ENCODE assay signal across 11 mouse cellular contexts in genomic region chr9:69133696-69134095, GRCm38 (mm10).
DNase-seq lines count a peak whose midpoint lies in the region; ATAC-seq and TF ChIP-seq lines count a peak whose summit lies in the region.
"Had no signal": no experiment of that assay in that cellular context is flagged by ENCODE, and none has a peak within 500 bp of the region (broad histone marks: within the 10 kb centered on the region; RNA-seq: fewer than 3 reads in every experiment).

No protein-coding gene starts in this region.

- no peaks in the 10 kb centered on the region for H3K36me3 ChIP-seq in intestine, embryonic 14.5 days (ENCODE audit: control insufficient read depth, insufficient read depth, low read length)
- no peaks in the 10 kb centered on the region for H3K36me3 ChIP-seq in intestine, postnatal 0 days (ENCODE audit: control insufficient read depth, insufficient read depth)
- no peaks in the 10 kb centered on the region for H3K36me3 ChIP-seq in heart, embryonic 16.5 days (ENCODE audit: control insufficient read depth, insufficient read depth)
- H3K36me3 ChIP-seq: hindbrain, embryonic 15.5 days had no signal

- peak; percentile 65 for DNase-seq in intestine, embryonic 14.5 days (ENCODE audit: low spot score)
- peak; percentile 34 for DNase-seq in embryo, embryonic 11.5 days (ENCODE audit: low read depth, low spot score)
- peak; percentile 66 for DNase-seq in lung, postnatal 10 days
- DNase-seq in urinary bladder, adult 2 months (ENCODE audit: low spot score): no peak
- DNase-seq in spleen, adult 12 weeks (ENCODE audit: low spot score): no peak
- DNase-seq: spleen, adult 18-20 months had no signal

- H3K27ac ChIP-seq in intestine, embryonic 14.5 days (ENCODE audit: low read depth): 0 out of 2 replicates have a peak overlapping the region, but pooled peaks have one; percentile 19
- H3K27ac ChIP-seq in intestine, postnatal 0 days (ENCODE audit: low read depth, low read length): no peak overlapping the region
- peak overlapping the region; percentile 32; the same call in 1 of the 2 replicates for H3K27ac ChIP-seq in heart, embryonic 16.5 days (ENCODE audit: low read length)
- H3K27ac ChIP-seq: hindbrain, embryonic 15.5 days had no signal

- H3K9ac ChIP-seq in intestine, embryonic 14.5 days (ENCODE audit: low read length): no peak overlapping the region
- H3K9ac ChIP-seq in intestine, postnatal 0 days (ENCODE audit: low read depth, low read length): no peak overlapping the region
- H3K9ac ChIP-seq in heart, embryonic 16.5 days (ENCODE audit: low read length): no peak overlapping the region
- H3K9ac ChIP-seq: hindbrain, embryonic 15.5 days had no signal

- no peak for TF ChIP-seq CTCF in intestine, postnatal 0 days (IDR thresholded peaks at IDR 0.05; ENCODE audit: low read depth)

- H3K4me1 ChIP-seq in intestine, embryonic 14.5 days (replicated peaks; ENCODE audit: control insufficient read depth, insufficient read depth, low read length): 0 out of 2 replicates have a peak, but pooled peaks cover 9% of the 10 kb centered on the region
- H3K4me1 ChIP-seq in intestine, postnatal 0 days (replicated peaks; ENCODE audit: control insufficient read depth, insufficient read depth, low read length): no peaks in the 10 kb centered on the region
- peaks cover 6% of the 10 kb centered on the region for H3K4me1 ChIP-seq in heart, embryonic 16.5 days (ENCODE audit: control insufficient read depth, insufficient read depth, low read length)

- H3K9me3 ChIP-seq in intestine, embryonic 14.5 days (ENCODE audit: control insufficient read depth, low read length): no peaks in the 10 kb centered on the region
- H3K9me3 ChIP-seq in intestine, postnatal 0 days (ENCODE audit: control insufficient read depth): no peaks in the 10 kb centered on the region
- no peaks in the 10 kb centered on the region for H3K9me3 ChIP-seq in heart, embryonic 16.5 days (replicated peaks; ENCODE audit: control insufficient read depth, low read length)
- H3K9me3 ChIP-seq: hindbrain, embryonic 15.5 days; megakaryocyte, embryonic 14.5 days had no signal

- H3K4me2 ChIP-seq in intestine, embryonic 14.5 days (ENCODE audit: low read length): no peak overlapping the region
- no peak overlapping the region for H3K4me2 ChIP-seq in intestine, postnatal 0 days (replicated peaks; ENCODE audit: low read depth)
- H3K4me2 ChIP-seq in heart, embryonic 16.5 days (ENCODE audit: low read depth, low read length): no peak overlapping the region
- H3K4me2 ChIP-seq: hindbrain, embryonic 15.5 days had no signal

- no peak for ATAC-seq in intestine, embryonic 14.5 days (replicated peaks; ENCODE audit: low FRiP score, low TSS enrichment, low read depth)
- no peak for ATAC-seq in intestine, postnatal 0 days
- no peak; the same call in 1 of the 2 replicates for ATAC-seq in heart, embryonic 16.5 days (replicated peaks; ENCODE audit: extremely low read depth, insufficient read depth, low FRiP score)
- no peak for ATAC-seq in granulocyte monocyte progenitor cell, adult 5-6 weeks (replicated peaks; ENCODE audit: poor library complexity, severe bottlenecking)

- no peak overlapping the region for H3K4me3 ChIP-seq in intestine, embryonic 14.5 days (ENCODE audit: low read depth, low read length)
- no peak overlapping the region for H3K4me3 ChIP-seq in intestine, postnatal 0 days (ENCODE audit: low read depth, low read length)
- H3K4me3 ChIP-seq in heart, embryonic 16.5 days (ENCODE audit: low read length): no peak overlapping the region
- H3K4me3 ChIP-seq: hindbrain, embryonic 15.5 days; megakaryocyte, embryonic 14.5 days had no signal

- no peaks in the 10 kb centered on the region for H3K27me3 ChIP-seq in intestine, embryonic 14.5 days (replicated peaks; ENCODE audit: control insufficient read depth, insufficient read depth, low read length)
- H3K27me3 ChIP-seq in intestine, postnatal 0 days (replicated peaks; ENCODE audit: control insufficient read depth, insufficient read depth, low read length): no peaks in the 10 kb centered on the region
- peaks cover 3% of the 10 kb centered on the region; the same call in 1 of the 2 replicates for H3K27me3 ChIP-seq in heart, embryonic 16.5 days (ENCODE audit: control insufficient read depth, insufficient read depth, low read length)
- H3K27me3 ChIP-seq: hindbrain, embryonic 15.5 days had no signal

- 25% methylated on average over 7 of the region's 7 CpGs for WGBS in intestine, embryonic 14.5 days
- WGBS in intestine, postnatal 0 days: 59% methylated on average over 7 of the region's 7 CpGs
- 63% methylated on average over 7 of the region's 7 CpGs for WGBS in heart, embryonic 16.5 days

Comparison
In these comparisons a context has a peak if more than half of its experiments do, and no peak if none do; other contexts are left out.
1. DNase-seq: peak in intestine, embryonic 14.5 days (single experiment), embryo, embryonic 11.5 days (single experiment) and lung, postnatal 10 days (single experiment); none in urinary bladder, adult 2 months (single experiment) and spleen, adult 12 weeks (single experiment).